Mouse (Mus musculus): Measurements from ENCODE around the gene Aqp9. TPM values are rescaled to one million over a fixed set of nuclear protein-coding genes. Genes with fewer than 3 reads are reported as not detected.

Gene Aqp9
- polyA plus RNA-seq, 1 experiment from 2014 or later = 0.58 TPM

DNA sequence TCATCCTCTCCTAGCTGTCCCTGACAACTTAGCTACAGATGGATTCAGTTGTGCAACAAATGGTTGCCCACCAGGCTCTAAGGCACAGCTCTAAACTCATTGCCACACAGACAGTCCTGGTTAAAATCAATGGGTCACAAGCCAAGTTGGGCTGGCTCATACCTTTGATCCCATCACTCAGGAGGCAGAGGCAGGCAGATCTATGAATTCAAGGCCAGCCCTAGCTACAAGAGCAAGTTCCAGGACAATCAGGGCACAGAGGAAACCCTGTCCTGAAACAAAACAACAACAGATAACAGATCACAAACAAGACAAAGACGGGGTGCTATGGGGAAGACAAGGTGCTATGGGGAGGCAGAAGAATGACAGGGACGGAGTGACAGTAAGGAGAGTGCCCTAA is 3.0 kb downstream of the Aqp9 start:
- ATAC-seq = no peak
- Histone ChIP-seq H3K36me3 (no peaks in the 10 kb centered on the region), H3K4me3 (replicated peaks) (no peak overlapping the region), H3K27ac (no peak overlapping the region), H3K9me3 (no peaks in the 10 kb centered on the region), H3K4me1 (replicated peaks) (peaks cover 12% of the 10 kb centered on the region), H3K4me2 (replicated peaks) (no peak overlapping the region), H3K27me3 (no peaks in the 10 kb centered on the region), H3K9ac (replicated peaks) (no peak overlapping the region)
- 93% methylated on average over 2 of the region's 2 CpGs for WGBS

DNA sequence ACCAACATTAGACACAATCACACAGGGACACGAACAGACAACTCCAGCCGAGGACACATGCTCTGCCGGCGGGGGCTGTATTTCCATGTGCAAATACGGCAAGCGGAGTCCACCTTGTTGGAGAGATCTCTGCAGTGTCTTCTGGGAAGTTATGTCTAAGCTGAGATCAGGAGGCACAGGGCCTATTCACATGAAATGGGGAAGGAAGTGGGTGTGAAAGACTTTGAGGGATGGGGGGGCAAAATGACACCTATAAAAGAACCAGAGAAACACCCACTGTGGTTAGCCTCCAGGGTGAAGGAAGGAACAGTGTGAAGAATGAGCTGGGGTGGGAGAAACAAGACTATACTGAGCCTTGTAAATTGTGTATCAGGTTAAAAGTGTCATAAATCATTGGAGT is 3.4 kb downstream of the Aqp9 start:
- Histone ChIP-seq H3K4me1 (replicated peaks) (peaks cover 12% of the 10 kb centered on the region), H3K4me2 (replicated peaks) (no peak overlapping the region), H3K4me3 (replicated peaks) (no peak overlapping the region), H3K27me3 (no peaks in the 10 kb centered on the region), H3K9ac (replicated peaks) (no peak overlapping the region), H3K9me3 (no peaks in the 10 kb centered on the region), H3K36me3 (no peaks in the 10 kb centered on the region), H3K27ac (no peak overlapping the region)
- ATAC-seq = no peak
- WGBS = 90% methylated on average over 6 of the region's 6 CpGs

- H3K36me3 ChIP-seq = no peaks in the 10 kb centered on the region
- no peak overlapping the region for H3K4me2 ChIP-seq (replicated peaks)
- H3K4me1 ChIP-seq (replicated peaks) = peaks cover 12% of the 10 kb centered on the region
- H3K27me3 ChIP-seq = no peaks in the 10 kb centered on the region
- 81% methylated on average over 3 of the region's 3 CpGs for WGBS
- no peak overlapping the region for H3K27ac ChIP-seq
- no peak overlapping the region for H3K9ac ChIP-seq (replicated peaks)
- no peak overlapping the region for H3K4me3 ChIP-seq (replicated peaks)
- no peaks in the 10 kb centered on the region for H3K9me3 ChIP-seq
- ATAC-seq = no peak
Observed at GRCm38 (mm10) chr9:71164353-71164752, 4.1 kb downstream of the Aqp9 start.

- Histone ChIP-seq H3K9me3 (no peaks in the 10 kb centered on the region), H3K27me3 (no peaks in the 10 kb centered on the region), H3K4me1 (replicated peaks) (peaks cover 7% of the 10 kb centered on the region), H3K4me2 (replicated peaks) (no peak overlapping the region), H3K4me3 (replicated peaks) (no peak overlapping the region), H3K9ac (replicated peaks) (no peak overlapping the region), H3K27ac (no peak overlapping the region), H3K36me3 (no peaks in the 10 kb centered on the region)
- WGBS = 65% methylated on average over 12 of the region's 12 CpGs
- ATAC-seq = no peak
Observed at GRCm38 (mm10) chr9:71162858-71163740, 5.4 kb downstream of the Aqp9 start.

GRCm38 (mm10) chr9:71162131-71162857 is 6.2 kb downstream of the Aqp9 start:
- Histone ChIP-seq H3K36me3 (no peaks in the 10 kb centered on the region), H3K4me1 (replicated peaks) (peaks cover 3% of the 10 kb centered on the region), H3K4me2 (replicated peaks) (no peak overlapping the region), H3K27ac (no peak overlapping the region), H3K9ac (replicated peaks) (no peak overlapping the region), H3K27me3 (no peaks in the 10 kb centered on the region), H3K9me3 (no peaks in the 10 kb centered on the region), H3K4me3 (replicated peaks) (no peak overlapping the region)
- no peak for ATAC-seq
- WGBS = 89% methylated on average over 8 of the region's 8 CpGs

DNA sequence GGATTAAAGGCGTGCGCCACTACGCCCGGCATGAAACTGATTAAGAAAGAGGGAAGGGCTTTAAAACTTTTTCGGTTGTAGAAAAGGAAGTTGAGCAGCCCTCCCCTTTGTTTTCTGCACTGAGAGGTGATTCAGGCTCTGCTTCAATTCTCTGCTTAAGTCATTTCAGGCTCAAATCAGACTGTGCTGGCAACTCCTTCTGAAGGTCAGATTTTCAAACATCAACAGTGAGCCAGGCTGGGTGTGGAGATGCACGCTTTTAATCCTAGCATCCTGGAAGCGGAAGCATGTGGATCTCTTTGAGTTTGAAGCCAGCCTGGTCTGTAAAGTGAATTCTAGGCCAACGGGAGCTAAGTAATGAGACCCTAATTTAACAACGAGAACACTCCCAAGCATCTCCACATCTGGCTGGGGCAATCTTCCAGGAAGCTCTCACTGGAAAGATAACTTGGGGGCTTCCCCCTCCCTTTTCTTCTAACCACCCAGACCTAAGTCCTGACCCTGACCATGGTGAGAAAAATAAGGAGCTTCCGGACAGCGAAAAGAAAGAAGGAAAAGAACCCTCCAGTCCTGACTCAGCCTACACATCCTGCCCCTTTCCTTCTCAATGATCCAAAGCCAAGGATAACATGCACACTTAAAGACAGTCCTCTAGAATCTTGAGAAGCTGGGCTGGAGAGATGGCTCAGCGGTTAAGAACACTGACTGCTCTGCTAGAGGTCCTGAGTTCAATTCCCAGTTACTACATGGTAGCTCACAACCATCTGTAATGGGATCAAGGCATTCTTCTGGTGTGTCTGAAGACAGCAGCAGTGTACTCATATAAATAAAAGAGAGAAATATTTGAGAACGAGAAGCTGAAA is 7.4 kb downstream of the Aqp9 start:
- WGBS = 90% methylated on average over 13 of the region's 13 CpGs
- Histone ChIP-seq H3K4me1 (replicated peaks) (no peaks in the 10 kb centered on the region), H3K36me3 (no peaks in the 10 kb centered on the region), H3K4me2 (replicated peaks) (no peak overlapping the region), H3K9me3 (no peaks in the 10 kb centered on the region), H3K27me3 (no peaks in the 10 kb centered on the region), H3K4me3 (replicated peaks) (no peak overlapping the region), H3K27ac (no peak overlapping the region), H3K9ac (replicated peaks) (no peak overlapping the region)
- no peak for ATAC-seq

GRCm38 (mm10) chr9:71159686-71160085 is 8.8 kb downstream of the Aqp9 start:
- Histone ChIP-seq H3K27me3 (no peaks in the 10 kb centered on the region), H3K27ac (no peak overlapping the region), H3K4me2 (replicated peaks) (no peak overlapping the region), H3K4me3 (replicated peaks) (no peak overlapping the region), H3K9ac (replicated peaks) (no peak overlapping the region), H3K36me3 (no peaks in the 10 kb centered on the region), H3K9me3 (no peaks in the 10 kb centered on the region), H3K4me1 (replicated peaks) (no peaks in the 10 kb centered on the region)
- no peak for ATAC-seq
- 94% methylated on average over 5 of the region's 5 CpGs for WGBS

GRCm38 (mm10) chr9:71159060-71159626 is 9.3 kb downstream of the Aqp9 start:
- Histone ChIP-seq H3K36me3 (no peaks in the 10 kb centered on the region), H3K9me3 (no peaks in the 10 kb centered on the region), H3K9ac (replicated peaks) (no peak overlapping the region), H3K4me3 (replicated peaks) (no peak overlapping the region), H3K4me2 (replicated peaks) (no peak overlapping the region), H3K27ac (no peak overlapping the region), H3K27me3 (no peaks in the 10 kb centered on the region), H3K4me1 (replicated peaks) (no peaks in the 10 kb centered on the region)
- ATAC-seq = no peak
- 87% methylated on average over 7 of the region's 7 CpGs for WGBS

- no peak overlapping the region for H3K9ac ChIP-seq (replicated peaks)
- H3K27me3 ChIP-seq = no peaks in the 10 kb centered on the region
- H3K4me3 ChIP-seq (replicated peaks) = no peak overlapping the region
- no peaks in the 10 kb centered on the region for H3K36me3 ChIP-seq
- no peak for ATAC-seq
- H3K9me3 ChIP-seq = no peaks in the 10 kb centered on the region
- no peak overlapping the region for H3K27ac ChIP-seq
- WGBS = 93% methylated on average over 15 of the region's 15 CpGs
- H3K4me1 ChIP-seq (replicated peaks) = no peaks in the 10 kb centered on the region
- H3K4me2 ChIP-seq (replicated peaks) = no peak overlapping the region
Observed at GRCm38 (mm10) chr9:71157921-71158646, 10.4 kb downstream of the Aqp9 start.

DNA sequence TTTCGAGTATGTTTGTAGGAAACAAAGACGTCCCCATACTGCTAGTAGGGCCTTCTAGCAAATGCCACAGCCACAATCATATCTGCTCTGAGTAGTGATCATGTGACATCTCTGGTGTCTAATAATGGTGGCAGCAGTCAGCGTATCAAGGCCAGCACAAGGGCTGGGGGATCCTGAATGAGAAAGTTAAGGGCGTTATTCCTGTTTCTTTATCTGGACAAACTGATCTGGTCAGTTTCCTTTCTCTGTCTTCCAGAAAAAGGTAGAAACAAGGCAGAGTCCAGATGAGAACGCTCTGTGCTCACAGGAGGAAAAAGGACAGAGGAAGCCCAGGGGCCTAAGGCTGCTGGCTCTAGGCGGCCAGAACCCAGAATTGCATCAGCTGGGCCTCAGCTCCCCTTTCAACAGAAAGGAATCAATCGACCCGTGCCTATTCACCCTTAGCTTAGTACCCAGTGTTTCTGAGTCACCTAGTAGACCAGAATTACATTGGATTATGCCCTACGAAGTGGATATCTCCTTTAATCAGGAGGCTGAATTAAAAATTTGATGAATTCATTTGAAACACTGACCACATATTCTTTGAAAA is 11.9 kb downstream of the Aqp9 start:
- no peak overlapping the region for H3K4me2 ChIP-seq (replicated peaks)
- H3K9ac ChIP-seq (replicated peaks) = no peak overlapping the region
- no peak overlapping the region for H3K27ac ChIP-seq
- 74% methylated on average over 9 of the region's 9 CpGs for WGBS
- H3K4me1 ChIP-seq (replicated peaks) = no peaks in the 10 kb centered on the region
- H3K27me3 ChIP-seq = no peaks in the 10 kb centered on the region
- H3K4me3 ChIP-seq (replicated peaks) = no peak overlapping the region
- H3K36me3 ChIP-seq = no peaks in the 10 kb centered on the region
- no peak for ATAC-seq
- H3K9me3 ChIP-seq = no peaks in the 10 kb centered on the region

All from midbrain, embryonic 13.5 days (tissue).